Mouse (Mus musculus): ENCODE data around the gene Nqo2. TPM values are rescaled to one million over a fixed set of nuclear protein-coding genes. Genes with fewer than 3 reads are reported as not detected.

Gene Nqo2
- polyA plus RNA-seq (2017; shearing (Covaris generic)): 10.2 TPM

GRCm38 (mm10) chr13:33964206-33965046 is at the start of gene Nqo2:
Gene Nqo2 (plus strand): TSS chr13:33964687.

DNA sequence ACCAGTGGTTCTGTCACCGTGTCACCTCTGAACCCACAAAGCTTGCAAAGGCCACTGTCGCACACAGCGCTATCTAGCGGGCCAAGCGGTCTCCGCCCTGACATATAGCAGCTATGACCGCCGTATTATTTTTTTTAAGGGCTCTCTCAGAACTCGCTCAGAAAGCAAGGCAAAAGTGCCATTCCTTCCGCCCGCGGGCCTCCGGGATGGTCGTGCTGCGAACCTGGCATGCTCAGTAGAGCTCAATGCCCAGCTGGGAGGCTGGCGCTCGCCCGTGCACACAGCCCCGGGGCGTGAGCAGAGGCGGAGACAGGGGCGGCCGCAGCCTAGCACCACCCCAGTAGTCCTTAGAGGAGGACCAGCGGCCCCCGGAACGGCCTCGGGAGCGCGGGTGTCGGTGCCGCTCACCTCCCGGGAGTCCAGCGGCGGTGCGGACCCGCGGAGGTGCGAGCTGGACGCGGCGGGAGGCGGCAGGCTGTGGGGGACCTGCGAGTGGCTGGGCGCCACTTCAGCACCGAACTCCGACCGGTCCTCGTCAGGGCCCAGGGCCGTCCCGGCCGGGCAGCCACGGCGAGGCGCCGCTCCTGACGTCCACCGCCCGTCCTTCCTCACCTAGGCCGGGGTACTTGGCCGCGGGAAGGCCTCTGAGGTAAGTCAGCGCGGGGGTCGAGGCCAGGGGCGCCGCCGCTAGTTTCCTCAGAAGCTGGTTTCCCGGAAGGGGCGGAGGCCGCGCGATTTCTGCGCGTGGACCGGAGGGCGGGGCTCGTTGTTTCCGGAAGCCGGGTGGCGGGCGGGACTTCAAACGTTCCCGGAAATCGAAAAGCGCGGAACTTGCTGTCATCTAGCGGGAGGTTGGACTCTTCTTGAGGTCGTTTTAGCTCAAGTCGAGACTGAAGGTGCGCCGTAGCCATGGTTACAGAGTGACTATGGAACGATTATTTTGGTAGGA is 37.8 kb downstream of the Nqo2 start, which contains the start of the genes Ripk1 and Serpinb6a:
Gene Ripk1 (plus strand): TSS at position 306 of the 949 bp plus-strand sequence.
Gene Serpinb6a (minus strand): TSS at position 737 of the 949 bp plus-strand sequence.

DNA sequence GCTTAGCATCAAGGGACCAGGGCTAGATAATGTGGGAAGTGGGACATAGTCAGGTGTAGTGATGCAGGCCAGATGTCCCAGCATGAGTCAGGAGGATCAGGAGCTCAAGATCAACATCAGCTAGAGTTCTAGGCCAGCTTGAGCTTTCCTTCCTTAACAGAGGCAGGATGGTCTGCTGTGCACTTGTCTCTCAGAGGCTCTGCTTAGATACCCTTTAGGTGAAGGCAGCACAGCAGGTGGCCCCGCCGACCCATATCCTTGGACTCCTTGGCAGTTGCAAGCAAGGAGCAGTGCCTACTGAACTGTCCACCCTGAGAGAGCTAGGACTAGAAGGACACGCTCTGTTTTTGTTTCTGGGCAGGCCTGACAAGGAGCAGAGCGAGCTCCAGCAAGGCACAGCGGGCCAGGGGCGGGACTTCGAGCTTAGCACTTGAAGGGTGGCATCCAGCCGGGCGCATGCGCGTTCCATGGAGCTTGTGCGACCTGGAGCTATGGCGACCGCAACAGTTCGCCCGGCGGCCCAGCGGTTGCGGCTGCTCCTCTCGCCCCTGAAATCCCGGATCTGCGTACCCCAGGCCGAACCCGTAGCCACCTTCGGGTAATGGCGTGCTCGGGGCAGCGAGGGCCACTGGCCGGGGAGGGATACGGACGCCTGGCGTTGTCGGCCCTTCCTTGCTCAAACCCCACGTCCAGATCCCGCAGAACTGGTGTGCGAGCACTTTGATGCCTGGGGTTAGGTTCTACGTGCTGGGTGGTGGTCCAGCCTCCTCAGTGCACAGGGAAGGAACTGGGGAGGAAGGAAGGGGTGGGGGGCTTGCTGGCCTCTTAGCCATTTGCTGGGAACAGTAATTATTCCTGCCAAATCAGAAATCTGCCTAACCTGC is 72.9 kb downstream of the Nqo2 start, which contains the start of gene Bphl:
Gene Bphl (plus strand): TSS at position 426 of the 884 bp plus-strand sequence.

Other genes with a start within 250 kb of the Nqo2 start
- gene Serpinb6e, start 121.3 kb upstream of the Nqo2 start, polyA plus RNA-seq (2017; shearing (Covaris generic)): not detected
- gene Serpinb6c, start 59.0 kb upstream of the Nqo2 start, polyA plus RNA-seq (2017; shearing (Covaris generic)): not detected
- 15.9 TPM for gene Ripk1, start 37.7 kb downstream of the Nqo2 start, polyA plus RNA-seq (2017; shearing (Covaris generic))
- gene Serpinb6a, start 38.1 kb downstream of the Nqo2 start, polyA plus RNA-seq (2017; shearing (Covaris generic)): 43.3 TPM
- gene Bphl, start 72.9 kb downstream of the Nqo2 start, polyA plus RNA-seq (2017; shearing (Covaris generic)): 42.8 TPM
- gene Tubb2a, start 113.3 kb downstream of the Nqo2 start, polyA plus RNA-seq (2017; shearing (Covaris generic)): 32.0 TPM
- gene Tubb2b, start 165.8 kb downstream of the Nqo2 start, polyA plus RNA-seq (2017; shearing (Covaris generic)): 0.68 TPM
- gene Psmg4, start 198.3 kb downstream of the Nqo2 start, polyA plus RNA-seq (2017; shearing (Covaris generic)): 80.2 TPM